In the genomic region with DNA sequence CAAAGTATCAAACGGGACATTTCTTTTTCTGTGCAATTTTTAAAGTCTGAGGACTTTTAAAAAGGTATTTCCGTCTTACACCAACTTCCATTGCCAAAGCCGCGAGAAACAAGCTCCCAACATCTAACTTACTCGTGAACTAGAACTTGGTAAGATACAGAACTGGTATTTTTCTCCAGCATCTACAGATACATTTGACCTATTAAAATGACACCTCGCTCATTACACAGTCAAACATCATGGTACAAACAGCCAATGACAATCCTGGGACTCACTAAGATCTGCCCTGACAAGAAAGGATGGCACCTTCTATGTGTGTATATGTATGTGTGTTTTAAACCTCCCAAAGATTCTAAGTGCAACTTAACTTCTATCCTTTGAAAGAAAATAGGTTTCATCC, we compare ENCODE assay signal across 7 mouse cellular contexts. TPM values are rescaled to one million over a fixed set of nuclear protein-coding genes. Genes with fewer than 3 reads are reported as not detected.
DNase-seq lines count a peak whose midpoint lies in the region; ATAC-seq and TF ChIP-seq lines count a peak whose summit lies in the region.

No protein-coding gene starts in this region.

- H3K4me2 ChIP-seq in intestine, embryonic 15.5 days (replicated peaks): peak overlapping the region; percentile 77

- TF ChIP-seq EP300 in ES-Bruce4 (IDR thresholded peaks at IDR 0.05; ENCODE audit: insufficient read depth, low read depth, low read length): no peak

- under 1% methylated on average over 6 of the region's 6 CpGs for WGBS in intestine, embryonic 15.5 days

- peaks cover 76% of the 10 kb centered on the region for H3K79me3 ChIP-seq in C2C12 (ENCODE audit: low read depth)

- TF ChIP-seq CTCF in C2C12 (IDR thresholded peaks at IDR 0.05; ENCODE audit: control insufficient read depth, insufficient read depth, insufficient read length): no peak
- no peak for TF ChIP-seq CTCF in ES-Bruce4 (IDR thresholded peaks at IDR 0.05; ENCODE audit: low read depth, low read length)
- TF ChIP-seq CTCF in embryonic fibroblast, embryonic 13.5 days (IDR thresholded peaks at IDR 0.05; ENCODE audit: borderline replicate concordance, insufficient read depth, low read length): no peak

- H3K4me1 ChIP-seq in ES-Bruce4 (ENCODE audit: control insufficient read depth, insufficient read depth, low read length): peaks cover 1% of the 10 kb centered on the region
- peaks cover 2% of the 10 kb centered on the region; the same call in 1 of the 2 replicates for H3K4me1 ChIP-seq in embryonic fibroblast, embryonic 13.5 days (ENCODE audit: control insufficient read depth, insufficient read depth, low read length)
- H3K4me1 ChIP-seq in intestine, embryonic 15.5 days (replicated peaks): peaks cover 6% of the 10 kb centered on the region

- H3K9me3 ChIP-seq in ES-Bruce4 (replicated peaks; ENCODE audit: control insufficient read depth, insufficient read depth, low read length, poor library complexity, severe bottlenecking): no peaks in the 10 kb centered on the region
- H3K9me3 ChIP-seq in intestine, embryonic 15.5 days: no peaks in the 10 kb centered on the region

- H3K27me3 ChIP-seq in C2C12 (ENCODE audit: control insufficient read depth, insufficient read depth, insufficient read length) (no peaks in the 10 kb centered on the region), ES-Bruce4 (ENCODE audit: control insufficient read depth, insufficient read depth, low read length, poor library complexity, severe bottlenecking) (no peaks in the 10 kb centered on the region)
- H3K27me3 ChIP-seq in intestine, embryonic 15.5 days (replicated peaks): no peaks in the 10 kb centered on the region

- H3K4me3 ChIP-seq in C2C12 (ENCODE audit: insufficient read depth, poor library complexity, severe bottlenecking) (peak overlapping the region; percentile 94), ES-Bruce4 (ENCODE audit: low read depth, low read length) (no peak overlapping the region; the same call in 1 of the 2 replicates)
- H3K4me3 ChIP-seq in embryonic fibroblast, embryonic 13.5 days (ENCODE audit: insufficient read depth, low read length): peak overlapping the region; percentile 72
- peak overlapping the region; percentile 69 for H3K4me3 ChIP-seq in intestine, embryonic 15.5 days (replicated peaks)

- no peak for ATAC-seq in intestine, embryonic 15.5 days

- DNase-seq in naive thymus-derived CD4-positive, alpha-beta T cell, adult 2 months (ENCODE audit: low read depth): peak; percentile 77
- no peak for DNase-seq in layer of hippocampus, adult 11-12 months (ENCODE audit: low spot score)
- DNase-seq in cerebellum, postnatal 36 days: no peak

- H3ac ChIP-seq in C2C12 (ENCODE audit: control insufficient read depth, insufficient read length, low read depth): peak overlapping the region; percentile 24

- no peak overlapping the region; the same call in 1 of the 2 replicates for H3K27ac ChIP-seq in ES-Bruce4 (ENCODE audit: insufficient read depth, low read length)
- no peak overlapping the region for H3K27ac ChIP-seq in embryonic fibroblast, embryonic 13.5 days (ENCODE audit: insufficient read depth, low read length)
- H3K27ac ChIP-seq in intestine, embryonic 15.5 days: no peak overlapping the region

- H3K9ac ChIP-seq in ES-Bruce4 (ENCODE audit: low read depth, poor library complexity, severe bottlenecking): peak overlapping the region; percentile 100
- peak overlapping the region; percentile 83 for H3K9ac ChIP-seq in intestine, embryonic 15.5 days

- no peak for TF ChIP-seq POLR2A in ES-Bruce4 (IDR thresholded peaks at IDR 0.05; ENCODE audit: insufficient read depth, low read length)
- TF ChIP-seq POLR2A in embryonic fibroblast, embryonic 13.5 days (IDR thresholded peaks at IDR 0.05; ENCODE audit: low read depth, low read length): no peak

- H3K36me3 ChIP-seq in C2C12 (ENCODE audit: control insufficient read depth, insufficient read depth) (no peaks in the 10 kb centered on the region), ES-Bruce4 (ENCODE audit: control insufficient read depth, insufficient read depth, low read length, poor library complexity, severe bottlenecking) (no peaks in the 10 kb centered on the region)
- H3K36me3 ChIP-seq in intestine, embryonic 15.5 days: no peaks in the 10 kb centered on the region

- peaks cover 97% of the 10 kb centered on the region for H3K79me2 ChIP-seq in C2C12 (ENCODE audit: control insufficient read depth, insufficient read depth)

TF ChIP-seq in C2C12, 6 proteins besides CTCF, POLR2A, EP300 and RAD21:
- no peak for TF ChIP-seq FOSL1 (IDR thresholded peaks at IDR 0.05; ENCODE audit: insufficient read depth, low read length, poor library complexity, severe bottlenecking)
- no peak for TF ChIP-seq MYOD1 (IDR thresholded peaks at IDR 0.05; ENCODE audit: control insufficient read depth, insufficient read length, low read depth)
- no peak for TF ChIP-seq USF1 (IDR thresholded peaks at IDR 0.05; ENCODE audit: low read depth)
- no peak for TF ChIP-seq CEBPB (IDR thresholded peaks at IDR 0.05; ENCODE audit: low read depth)
- no peak for TF ChIP-seq MAX (IDR thresholded peaks at IDR 0.05)
- TF ChIP-seq MYOG (IDR thresholded peaks at IDR 0.05; ENCODE audit: control insufficient read depth, extremely low read depth, insufficient read length): no peak

RNA-seq across cellular contexts. Expression of gene Nipbl, which starts 1.5 kb away (rescaled TPM):
- polyA plus RNA-seq in C2C12 (2012; fragmentation: generic; extraction: Trizol): 6.0 TPM
- 72.5 and 78.2 TPM in 2 replicates for polyA plus RNA-seq in ES-Bruce4 (2011; ENCODE audit: insufficient read depth, insufficient read length, low read depth, missing spikeins)
- 40.3 and 48.7 TPM in 2 replicates for polyA plus RNA-seq in embryonic fibroblast, embryonic 13.5 days (2011; ENCODE audit: insufficient read length, low read depth, missing spikeins)
- polyA plus RNA-seq in intestine, embryonic 15.5 days (2015; fragmentation: Nextera tagmentation; extraction: Ambion mirVana): 14.6 and 14.7 TPM in 2 replicates
